ENCODE assay signal across 29 mouse cellular contexts in the genomic region with DNA sequence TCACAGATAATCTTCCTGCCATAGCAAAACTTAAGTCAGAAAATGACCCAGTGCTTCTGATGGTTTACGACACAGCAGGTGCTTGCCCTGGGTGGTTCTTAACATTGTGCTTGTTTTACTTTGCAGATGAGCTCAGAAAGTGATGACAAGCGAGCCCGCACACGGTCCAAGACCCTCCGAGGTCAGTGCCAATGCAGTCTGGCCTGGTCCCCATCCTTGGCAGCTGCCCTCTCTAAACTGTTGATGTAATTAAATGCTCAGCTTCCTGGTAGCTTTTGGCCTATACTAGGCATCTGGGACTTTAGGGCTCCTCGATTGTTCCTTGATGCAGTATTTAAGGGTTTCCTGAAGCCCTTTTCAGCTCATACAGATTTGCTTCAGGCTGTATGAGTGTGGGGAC. TPM values are rescaled to one million over a fixed set of nuclear protein-coding genes. Genes with fewer than 3 reads are reported as not detected.
"Had no signal": no experiment of that assay in that cellular context is flagged by ENCODE, and none has a peak within 500 bp of the region (broad histone marks: within the 10 kb centered on the region; RNA-seq: fewer than 3 reads in every experiment).

No protein-coding gene starts in this region.

- H3K4me3 ChIP-seq: gastrocnemius, adult 2 months; heart, adult 2 months; heart, embryonic 12.5 days; hindbrain, embryonic 10.5 days; hindbrain, embryonic 12.5 days; hindbrain, embryonic 15.5 days; intestine, embryonic 15.5 days; layer of hippocampus, adult 2 months; limb, embryonic 10.5 days; limb, embryonic 12.5 days; liver, embryonic 13.5 days; liver, embryonic 15.5 days had no signal

- H3K27me3 ChIP-seq: heart, embryonic 12.5 days; hindbrain, embryonic 12.5 days; hindbrain, embryonic 15.5 days; intestine, embryonic 15.5 days; limb, embryonic 12.5 days; liver, embryonic 13.5 days; liver, embryonic 15.5 days had no signal

- H3K4me2 ChIP-seq: heart, embryonic 12.5 days; hindbrain, embryonic 12.5 days; hindbrain, embryonic 15.5 days; intestine, embryonic 15.5 days; limb, embryonic 12.5 days; liver, embryonic 11.5 days; liver, embryonic 13.5 days; liver, embryonic 15.5 days had no signal

- H3K4me1 ChIP-seq: heart, embryonic 12.5 days; hindbrain, embryonic 10.5 days; hindbrain, embryonic 15.5 days; intestine, embryonic 15.5 days; limb, embryonic 10.5 days; limb, embryonic 12.5 days; liver, embryonic 13.5 days; liver, embryonic 15.5 days had no signal

- ATAC-seq: inflammation-experienced regulatory T-cells, adult 6 months; intestine, embryonic 15.5 days; intestine, postnatal 0 days; liver, postnatal 0 days had no signal

- H3K9ac ChIP-seq: heart, embryonic 12.5 days; hindbrain, embryonic 12.5 days; hindbrain, embryonic 15.5 days; intestine, embryonic 15.5 days; limb, embryonic 12.5 days; liver, embryonic 13.5 days; liver, embryonic 15.5 days; liver, postnatal 0 days had no signal

- H3K36me3 ChIP-seq: heart, embryonic 12.5 days; intestine, embryonic 15.5 days; limb, embryonic 10.5 days; limb, embryonic 12.5 days; liver, embryonic 13.5 days; liver, embryonic 15.5 days had no signal

- H3K9me3 ChIP-seq: heart, embryonic 12.5 days; hindbrain, embryonic 10.5 days; hindbrain, embryonic 12.5 days; hindbrain, embryonic 15.5 days; intestine, embryonic 15.5 days; limb, embryonic 10.5 days; limb, embryonic 12.5 days; liver, embryonic 13.5 days; liver, embryonic 15.5 days had no signal

- DNase-seq: gastrocnemius, adult 2 months; gastrocnemius, postnatal 10 days; gastrocnemius, postnatal 25 days; heart, adult 2 months; heart, postnatal 10 days; heart, postnatal 4 days; kidney, adult 18-20 months; kidney, adult 8-10 months; kidney, postnatal 10 days; kidney, postnatal 25 days; kidney, postnatal 4 days; liver; liver, embryonic 13.5 days; liver, postnatal 0 days had no signal

- H3K27ac ChIP-seq: gastrocnemius, adult 2 months; heart, adult 2 months; hindbrain, embryonic 10.5 days; hindbrain, embryonic 12.5 days; hindbrain, embryonic 15.5 days; intestine, embryonic 15.5 days; layer of hippocampus, adult 2 months; limb, embryonic 10.5 days; limb, embryonic 12.5 days; liver, embryonic 13.5 days; liver, embryonic 15.5 days had no signal

RNA-seq across cellular contexts. Expression of a gene that starts 26.3 kb away (rescaled TPM):
- total RNA-seq: gastrocnemius, adult 2 months; gastrocnemius, postnatal 25 days; granulocyte monocyte progenitor cell, adult 5-6 weeks; heart, adult 2 months; heart, postnatal 10 days; heart, postnatal 25 days; heart, postnatal 4 days had no signal
- polyA plus RNA-seq: inflammation-experienced regulatory T-cells, adult 6 months; kidney, embryonic 14.5 days; limb, embryonic 10.5 days; liver, embryonic 13.5 days; liver, embryonic 15.5 days; liver, postnatal 0 days had no signal
